Mouse (Mus musculus): Measurements from ENCODE around the gene Tbx6. TPM values are rescaled to one million over a fixed set of nuclear protein-coding genes. Genes with fewer than 3 reads are reported as not detected.
A peak's percentile ranks its signal among the peaks of the same experiment; 100 is the strongest.

The Tbx6 gene
- polyA plus RNA-seq, 1 experiment from 2014 or later: 0.29 TPM

DNA sequence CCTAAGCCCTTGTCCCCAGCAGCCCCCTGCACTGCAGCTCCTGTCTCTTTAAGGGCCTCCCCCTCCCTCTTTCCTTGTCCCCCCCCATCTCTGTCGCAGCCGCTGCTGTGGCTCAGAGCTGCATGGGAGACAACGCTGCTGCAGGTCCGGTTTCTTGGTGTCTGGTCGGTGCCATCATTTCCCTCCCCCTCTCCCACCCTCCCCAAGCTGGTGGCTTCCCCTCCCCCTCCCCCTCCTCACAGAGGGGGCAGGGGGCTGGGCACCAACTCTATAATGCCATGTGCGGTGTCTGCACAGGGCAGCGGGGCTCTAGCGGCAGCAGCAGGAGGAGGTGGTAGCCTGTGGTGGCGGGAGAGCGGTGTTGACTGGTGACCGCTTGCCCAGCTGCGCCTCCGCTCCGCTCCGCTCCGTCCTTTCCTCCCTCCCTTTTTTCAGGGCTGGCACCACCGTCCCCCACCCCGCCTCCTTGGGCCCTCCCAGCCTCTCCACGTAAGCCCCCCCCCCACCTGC is 42.0 kb downstream of the Tbx6 start:
- Histone ChIP-seq H3K27me3 (ENCODE audit: insufficient read depth, low read length) (peaks cover 18% of the 10 kb centered on the region), H3K4me1 (ENCODE audit: insufficient read depth, low read length) (peaks cover 7% of the 10 kb centered on the region), H3K36me3 (ENCODE audit: insufficient read depth, low read length) (no peaks in the 10 kb centered on the region), H3K27ac (ENCODE audit: low read length) (no peak overlapping the region), H3K4me2 (replicated peaks; ENCODE audit: low read depth, low read length) (peak overlapping the region; percentile 59), H3K4me3 (ENCODE audit: low read length) (peak overlapping the region; percentile 34), H3K9me3 (ENCODE audit: low read length) (peaks cover 5% of the 10 kb centered on the region; the same call in 1 of the 2 replicates), H3K9ac (replicated peaks; ENCODE audit: low read length) (peak overlapping the region; percentile 46; the same call in 1 of the 2 replicates)
- no peak for ATAC-seq (ENCODE audit: low FRiP score, low TSS enrichment)
- WGBS: 0% methylated on average over 9 of the region's 19 CpGs

DNA sequence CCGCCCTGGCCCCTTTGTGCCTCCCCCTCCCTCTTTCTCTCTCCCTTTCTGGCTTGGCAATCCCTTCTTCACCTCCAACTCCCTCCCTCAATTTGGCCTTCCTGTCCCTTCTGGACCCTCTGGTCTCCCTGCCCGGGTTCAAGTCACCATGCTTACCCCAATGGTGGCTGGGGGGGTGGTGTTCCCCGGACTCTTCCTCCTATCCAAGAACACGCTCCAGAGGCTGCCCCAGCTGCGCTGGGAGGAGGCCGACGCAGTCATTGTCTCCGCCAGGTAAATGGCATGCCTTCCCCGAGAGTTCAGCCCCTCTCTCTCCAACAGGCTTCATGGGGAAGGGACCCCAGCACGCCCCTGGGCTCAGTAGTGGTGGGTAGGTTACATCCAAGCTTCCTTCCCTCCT is 42.7 kb downstream of the Tbx6 start:
- Histone ChIP-seq H3K4me1 (ENCODE audit: insufficient read depth, low read length) (peaks cover 7% of the 10 kb centered on the region), H3K9me3 (ENCODE audit: low read length) (peaks cover 3% of the 10 kb centered on the region; the same call in 1 of the 2 replicates), H3K36me3 (ENCODE audit: insufficient read depth, low read length) (no peaks in the 10 kb centered on the region), H3K27ac (ENCODE audit: low read length) (no peak overlapping the region), H3K27me3 (ENCODE audit: insufficient read depth, low read length) (peaks cover 18% of the 10 kb centered on the region), H3K4me2 (replicated peaks; ENCODE audit: low read depth, low read length) (no peak overlapping the region), H3K4me3 (ENCODE audit: low read length) (no peak overlapping the region), H3K9ac (replicated peaks; ENCODE audit: low read length) (no peak overlapping the region)
- ATAC-seq (ENCODE audit: low FRiP score, low TSS enrichment): no peak
- WGBS: 16% methylated on average over 10 of the region's 10 CpGs

DNA sequence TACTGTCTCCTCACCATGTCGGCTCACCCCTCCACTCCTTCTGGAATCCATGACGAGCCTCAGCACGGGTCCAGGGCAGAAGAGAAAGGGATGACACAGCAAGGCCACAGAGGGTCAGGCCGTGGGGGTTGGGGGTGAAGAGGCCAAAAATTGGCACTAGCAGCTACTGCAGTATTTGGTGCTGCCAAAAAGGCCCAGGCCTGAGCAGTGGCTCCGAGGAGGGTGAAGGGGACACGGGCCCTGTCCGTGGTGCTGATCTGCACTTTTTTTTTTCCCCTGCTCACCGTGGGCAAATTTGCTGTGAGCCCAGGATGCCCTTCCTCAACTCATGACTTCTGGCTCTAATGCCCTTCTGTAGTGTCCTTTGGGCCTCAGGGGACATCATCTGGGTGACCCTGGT is 44.1 kb downstream of the Tbx6 start:
- WGBS: 26% methylated on average over 8 of the region's 8 CpGs
- H3K9ac ChIP-seq (replicated peaks; ENCODE audit: low read length): no peak overlapping the region
- no peak for ATAC-seq (ENCODE audit: low FRiP score, low TSS enrichment)
- peaks cover 21% of the 10 kb centered on the region for H3K27me3 ChIP-seq (ENCODE audit: insufficient read depth, low read length)
- H3K27ac ChIP-seq (ENCODE audit: low read length): no peak overlapping the region
- H3K4me3 ChIP-seq (ENCODE audit: low read length): no peak overlapping the region
- peaks cover 7% of the 10 kb centered on the region for H3K4me1 ChIP-seq (ENCODE audit: insufficient read depth, low read length)
- no peaks in the 10 kb centered on the region for H3K36me3 ChIP-seq (ENCODE audit: insufficient read depth, low read length)
- no peaks in the 10 kb centered on the region for H3K9me3 ChIP-seq (ENCODE audit: low read length)
- H3K4me2 ChIP-seq (replicated peaks; ENCODE audit: low read depth, low read length): no peak overlapping the region

DNA sequence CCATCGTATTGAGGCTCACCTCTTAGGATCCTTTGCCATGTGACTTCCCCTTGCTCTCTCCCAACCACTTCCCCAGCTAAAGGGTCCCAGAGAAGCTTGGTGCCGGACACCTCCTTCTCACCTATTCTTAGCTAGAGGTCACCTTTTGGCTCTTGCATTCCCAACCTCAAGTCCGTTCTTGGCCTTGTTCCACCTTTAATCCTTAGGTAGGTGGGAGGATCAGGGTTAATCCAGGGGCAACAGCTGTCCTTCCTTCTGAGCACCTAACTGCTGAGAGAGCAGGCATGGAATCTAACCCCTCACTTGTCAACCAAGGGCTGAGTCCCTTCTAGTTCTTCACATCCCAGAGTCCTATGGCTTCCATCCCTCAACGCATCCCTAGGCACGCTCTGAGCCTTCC is 44.7 kb downstream of the Tbx6 start:
- Histone ChIP-seq H3K4me1 (ENCODE audit: insufficient read depth, low read length) (peaks cover 7% of the 10 kb centered on the region), H3K9ac (replicated peaks; ENCODE audit: low read length) (no peak overlapping the region), H3K27ac (ENCODE audit: low read length) (no peak overlapping the region), H3K27me3 (ENCODE audit: insufficient read depth, low read length) (peaks cover 21% of the 10 kb centered on the region), H3K4me2 (replicated peaks; ENCODE audit: low read depth, low read length) (no peak overlapping the region), H3K4me3 (ENCODE audit: low read length) (no peak overlapping the region), H3K9me3 (ENCODE audit: low read length) (no peaks in the 10 kb centered on the region), H3K36me3 (ENCODE audit: insufficient read depth, low read length) (no peaks in the 10 kb centered on the region)
- WGBS: 73% methylated on average over 5 of the region's 5 CpGs
- no peak for ATAC-seq (ENCODE audit: low FRiP score, low TSS enrichment)

DNA sequence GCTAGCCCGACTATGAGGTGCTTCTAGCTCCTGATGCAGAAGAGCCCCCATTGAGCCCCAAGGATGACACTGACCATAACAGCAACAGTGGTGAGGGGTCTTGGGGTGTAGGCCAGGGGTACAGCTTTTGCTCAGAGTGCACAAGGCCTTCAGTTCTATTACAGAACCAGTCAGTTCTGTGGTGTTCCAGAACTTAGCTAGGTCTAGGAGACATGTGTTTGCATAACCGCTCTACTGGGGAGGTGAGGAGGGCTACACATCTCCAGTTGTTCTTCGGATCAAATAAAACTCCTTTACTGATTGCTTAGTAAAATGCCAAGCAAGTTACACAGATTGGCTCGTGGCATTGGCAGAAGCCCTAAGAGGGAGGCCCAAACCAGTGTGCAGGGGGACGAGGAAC is 50.3 kb downstream of the Tbx6 start, which contains the start of gene 4930451I11Rik:
Gene 4930451I11Rik (minus strand): TSS at position 101 of the 400 bp plus-strand sequence.
- Histone ChIP-seq H3K27me3 (ENCODE audit: insufficient read depth, low read length) (peaks cover 2% of the 10 kb centered on the region; the same call in 1 of the 2 replicates), H3K4me1 (ENCODE audit: insufficient read depth, low read length) (peaks cover 13% of the 10 kb centered on the region), H3K9me3 (ENCODE audit: low read length) (no peaks in the 10 kb centered on the region), H3K4me3 (ENCODE audit: low read length) (peak within 1 kb of the TSS; percentile 38), H3K36me3 (ENCODE audit: insufficient read depth, low read length) (no peaks in the 10 kb centered on the region), H3K4me2 (replicated peaks; ENCODE audit: low read depth, low read length) (peak within 1 kb of the TSS; percentile 53), H3K9ac (replicated peaks; ENCODE audit: low read length) (peak within 1 kb of the TSS; percentile 52; the same call in 1 of the 2 replicates), H3K27ac (ENCODE audit: low read length) (no peak within 1 kb of the TSS)
- ATAC-seq (ENCODE audit: low FRiP score, low TSS enrichment): peak; percentile 8; the same call in 1 of the 2 replicates
- 57% methylated on average over 5 of the region's 5 CpGs for WGBS

DNA sequence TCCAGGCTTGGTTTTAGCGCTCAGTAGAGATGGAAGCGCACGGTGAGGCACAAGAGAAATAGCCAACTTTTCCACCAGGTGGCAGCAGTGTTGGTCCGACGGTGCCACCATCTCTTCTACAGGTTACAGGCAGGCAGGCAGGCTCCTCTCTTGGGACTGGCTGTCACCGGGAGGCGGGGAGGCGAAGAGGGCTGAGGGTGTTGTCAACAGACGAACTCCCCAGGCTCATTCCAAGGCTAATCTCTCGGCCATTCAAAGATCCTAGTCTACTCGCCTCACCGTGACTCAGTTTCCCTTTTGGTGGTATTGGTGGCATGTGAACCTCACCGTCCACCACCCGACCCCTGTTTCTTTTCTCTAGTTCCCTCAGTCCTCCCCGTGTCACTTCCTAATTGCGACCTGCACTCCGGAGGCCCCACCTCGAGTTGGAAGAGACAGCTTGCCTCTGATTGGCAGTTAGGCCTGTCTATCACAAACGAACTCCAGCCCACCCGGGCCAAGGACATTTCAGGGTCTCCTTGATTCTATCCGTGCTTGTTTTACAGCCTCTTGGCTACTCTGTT is 50.8 kb downstream of the Tbx6 start:
- H3K27ac ChIP-seq (ENCODE audit: low read length): no peak overlapping the region

DNA sequence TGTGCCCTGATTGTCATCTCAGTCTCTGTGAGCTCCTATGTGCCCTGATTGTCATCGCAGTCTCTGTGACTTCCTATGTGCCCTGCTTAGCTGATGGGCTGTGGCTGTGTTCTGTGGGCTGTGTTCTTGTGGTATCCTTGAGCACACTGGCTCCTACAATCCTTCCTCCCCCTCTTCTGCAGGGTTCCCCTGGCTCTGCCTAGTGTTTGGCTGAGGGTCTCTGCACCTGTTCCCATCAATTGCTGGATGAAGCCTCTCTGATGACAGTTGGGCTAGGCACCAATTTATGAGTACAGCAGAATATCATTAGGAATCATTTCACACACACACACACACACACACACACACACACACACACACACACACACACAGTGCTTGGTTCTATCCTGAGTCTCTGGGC is 52.0 kb downstream of the Tbx6 start:
- H3K4me1 ChIP-seq (ENCODE audit: insufficient read depth, low read length): peaks cover 17% of the 10 kb centered on the region
- no peak overlapping the region for H3K4me2 ChIP-seq (replicated peaks; ENCODE audit: low read depth, low read length)
- H3K36me3 ChIP-seq (ENCODE audit: insufficient read depth, low read length): no peaks in the 10 kb centered on the region
- no peak overlapping the region for H3K4me3 ChIP-seq (ENCODE audit: low read length)
- H3K27ac ChIP-seq (ENCODE audit: low read length): no peak overlapping the region
- no peak overlapping the region for H3K9ac ChIP-seq (replicated peaks; ENCODE audit: low read length)
- ATAC-seq (ENCODE audit: low FRiP score, low TSS enrichment): no peak
- WGBS: 83% methylated on average over 1 of the region's 1 CpGs
- peaks cover 2% of the 10 kb centered on the region; the same call in 1 of the 2 replicates for H3K27me3 ChIP-seq (ENCODE audit: insufficient read depth, low read length)
- no peaks in the 10 kb centered on the region for H3K9me3 ChIP-seq (ENCODE audit: low read length)

More for the DNA sequence above, 50.8 kb downstream of the Tbx6 start:
- Histone ChIP-seq H3K27me3 (ENCODE audit: insufficient read depth, low read length) (peaks cover 2% of the 10 kb centered on the region; the same call in 1 of the 2 replicates), H3K9ac (replicated peaks; ENCODE audit: low read length) (peak overlapping the region; percentile 52; the same call in 1 of the 2 replicates), H3K4me3 (ENCODE audit: low read length) (peak overlapping the region; percentile 38), H3K4me1 (ENCODE audit: insufficient read depth, low read length) (peaks cover 17% of the 10 kb centered on the region), H3K4me2 (replicated peaks; ENCODE audit: low read depth, low read length) (peak overlapping the region; percentile 53), H3K36me3 (ENCODE audit: insufficient read depth, low read length) (no peaks in the 10 kb centered on the region), H3K9me3 (ENCODE audit: low read length) (no peaks in the 10 kb centered on the region)
- ATAC-seq (ENCODE audit: low FRiP score, low TSS enrichment): peak; percentile 88
- 1% methylated on average over 21 of the region's 21 CpGs for WGBS

Other genes with a start within 250 kb of the Tbx6 start
- 200 and 219 TPM in 2 replicates for gene Eif3c, start 215.1 kb upstream of the Tbx6 start, polyA plus RNA-seq (2015; fragmentation: Nextera tagmentation; extraction: Ambion mirVana)
- gene Apobr, start 196.5 kb upstream of the Tbx6 start, polyA plus RNA-seq (2015; fragmentation: Nextera tagmentation; extraction: Ambion mirVana): 0.96 and 1.1 TPM in 2 replicates
- gene Cln3, start 195.7 kb upstream of the Tbx6 start, polyA plus RNA-seq (2015; fragmentation: Nextera tagmentation; extraction: Ambion mirVana): 39.3 and 41.3 TPM in 2 replicates
- gene Il27, start 186.5 kb upstream of the Tbx6 start, polyA plus RNA-seq (2015; fragmentation: Nextera tagmentation; extraction: Ambion mirVana): not detected in 2 replicates
- 6.8 and 9.5 TPM in 2 replicates for gene Nupr1, start 150.6 kb upstream of the Tbx6 start, polyA plus RNA-seq (2015; fragmentation: Nextera tagmentation; extraction: Ambion mirVana)
- gene Sgf29, start 132.2 kb upstream of the Tbx6 start, polyA plus RNA-seq (2015; fragmentation: Nextera tagmentation; extraction: Ambion mirVana): 50.7 and 57.2 TPM in 2 replicates
- 9.1 and 9.4 TPM in 2 replicates for gene Sult1a1, start 105.1 kb upstream of the Tbx6 start, polyA plus RNA-seq (2015; fragmentation: Nextera tagmentation; extraction: Ambion mirVana)
- gene Bola2, start 86.1 kb upstream of the Tbx6 start, polyA plus RNA-seq (2015; fragmentation: Nextera tagmentation; extraction: Ambion mirVana): 119 and 122 TPM in 2 replicates
- 9.5 and 12.3 TPM in 2 replicates for gene Slx1b, start 85.7 kb upstream of the Tbx6 start, polyA plus RNA-seq (2015; fragmentation: Nextera tagmentation; extraction: Ambion mirVana)
- 17.5 and 19.7 TPM in 2 replicates for gene Coro1a, start 73.7 kb upstream of the Tbx6 start, polyA plus RNA-seq (2015; fragmentation: Nextera tagmentation; extraction: Ambion mirVana)
- 77.9 and 79.5 TPM in 2 replicates for gene Mapk3, start 21.9 kb upstream of the Tbx6 start, polyA plus RNA-seq (2015; fragmentation: Nextera tagmentation; extraction: Ambion mirVana)
- gene Gdpd3, start 15.1 kb upstream of the Tbx6 start, polyA plus RNA-seq (2015; fragmentation: Nextera tagmentation; extraction: Ambion mirVana): 1.8 and 2.0 TPM in 2 replicates
- 95.8 and 101 TPM in 2 replicates for gene Ypel3, start 4.5 kb upstream of the Tbx6 start, polyA plus RNA-seq (2015; fragmentation: Nextera tagmentation; extraction: Ambion mirVana)
- gene Ppp4c, start 11.0 kb downstream of the Tbx6 start, polyA plus RNA-seq (2015; fragmentation: Nextera tagmentation; extraction: Ambion mirVana): 267 and 271 TPM in 2 replicates
- gene Fam57b, start 16.2 kb downstream of the Tbx6 start, polyA plus RNA-seq (2015; fragmentation: Nextera tagmentation; extraction: Ambion mirVana): 0.19 and 0.52 TPM in 2 replicates
- gene 4930451I11Rik, start 50.2 kb downstream of the Tbx6 start, polyA plus RNA-seq (2015; fragmentation: Nextera tagmentation; extraction: Ambion mirVana): not detected in 2 replicates
- gene Doc2a, start 65.9 kb downstream of the Tbx6 start, polyA plus RNA-seq (2015; fragmentation: Nextera tagmentation; extraction: Ambion mirVana): 7.8 and 8.7 TPM in 2 replicates
- gene Hirip3, start 80.5 kb downstream of the Tbx6 start, polyA plus RNA-seq (2015; fragmentation: Nextera tagmentation; extraction: Ambion mirVana): 32.6 and 42.7 TPM in 2 replicates
- 75.3 and 88.0 TPM in 2 replicates for gene Ino80e, start 80.9 kb downstream of the Tbx6 start, polyA plus RNA-seq (2015; fragmentation: Nextera tagmentation; extraction: Ambion mirVana)
- gene Taok2, start 103.2 kb downstream of the Tbx6 start, polyA plus RNA-seq (2015; fragmentation: Nextera tagmentation; extraction: Ambion mirVana): 58.6 and 59.9 TPM in 2 replicates
- gene Tmem219, start 141.4 kb downstream of the Tbx6 start, polyA plus RNA-seq (2015; fragmentation: Nextera tagmentation; extraction: Ambion mirVana): 33.8 and 34.1 TPM in 2 replicates
- 16.5 and 17.7 TPM in 2 replicates for gene Kctd13, start 147.4 kb downstream of the Tbx6 start, polyA plus RNA-seq (2015; fragmentation: Nextera tagmentation; extraction: Ambion mirVana)
- gene Asphd1, start 168.1 kb downstream of the Tbx6 start, polyA plus RNA-seq (2015; fragmentation: Nextera tagmentation; extraction: Ambion mirVana): 0.12 and 0.24 TPM in 2 replicates
- 0.86 and 1.6 TPM in 2 replicates for gene Sez6l2, start 169.1 kb downstream of the Tbx6 start, polyA plus RNA-seq (2015; fragmentation: Nextera tagmentation; extraction: Ambion mirVana)
- 135 and 137 TPM in 2 replicates for gene Cdipt, start 194.4 kb downstream of the Tbx6 start, polyA plus RNA-seq (2015; fragmentation: Nextera tagmentation; extraction: Ambion mirVana)
- 1.6 and 2.1 TPM in 2 replicates for gene Cdiptos, start 194.6 kb downstream of the Tbx6 start, polyA plus RNA-seq (2015; fragmentation: Nextera tagmentation; extraction: Ambion mirVana)
- gene Mvp, start 233.1 kb downstream of the Tbx6 start, polyA plus RNA-seq (2015; fragmentation: Nextera tagmentation; extraction: Ambion mirVana): 19.7 and 21.4 TPM in 2 replicates
- gene Pagr1b, start 235.0 kb downstream of the Tbx6 start, polyA plus RNA-seq (2015; fragmentation: Nextera tagmentation; extraction: Ambion mirVana): 1.2 TPM in 1 of 2 replicates, not detected in the other
- 61.3 and 88.7 TPM in 2 replicates for gene Pagr1a, start 235.9 kb downstream of the Tbx6 start, polyA plus RNA-seq (2015; fragmentation: Nextera tagmentation; extraction: Ambion mirVana)
- gene Gm42742, start 239.6 kb downstream of the Tbx6 start, polyA plus RNA-seq (2015; fragmentation: Nextera tagmentation; extraction: Ambion mirVana): 34.7 and 51.6 TPM in 2 replicates
- 5.4 and 6.0 TPM in 2 replicates for gene Prrt2, start 239.7 kb downstream of the Tbx6 start, polyA plus RNA-seq (2015; fragmentation: Nextera tagmentation; extraction: Ambion mirVana)
- gene Maz, start 245.6 kb downstream of the Tbx6 start, polyA plus RNA-seq (2015; fragmentation: Nextera tagmentation; extraction: Ambion mirVana): 47.9 and 48.1 TPM in 2 replicates

All from kidney, embryonic 16.5 days (tissue).